Mouse (Mus musculus) heart, adult 9 months (tissue): Measurements from ENCODE around the gene Slc22a23.
"Not testable (repeated sequence)": the region's sequence is repeated elsewhere in the genome, so short reads cannot be mapped to it uniquely, and the experiment has no call there.

ENCODE experiments used
- DNase-seq, 2 experiments: peaks; one replicate each; pipeline ENCODE4 v3.0.0; 2022; ENCODE audit warnings: low spot score in 2 of 2

Slc22a23 gene

DNA sequence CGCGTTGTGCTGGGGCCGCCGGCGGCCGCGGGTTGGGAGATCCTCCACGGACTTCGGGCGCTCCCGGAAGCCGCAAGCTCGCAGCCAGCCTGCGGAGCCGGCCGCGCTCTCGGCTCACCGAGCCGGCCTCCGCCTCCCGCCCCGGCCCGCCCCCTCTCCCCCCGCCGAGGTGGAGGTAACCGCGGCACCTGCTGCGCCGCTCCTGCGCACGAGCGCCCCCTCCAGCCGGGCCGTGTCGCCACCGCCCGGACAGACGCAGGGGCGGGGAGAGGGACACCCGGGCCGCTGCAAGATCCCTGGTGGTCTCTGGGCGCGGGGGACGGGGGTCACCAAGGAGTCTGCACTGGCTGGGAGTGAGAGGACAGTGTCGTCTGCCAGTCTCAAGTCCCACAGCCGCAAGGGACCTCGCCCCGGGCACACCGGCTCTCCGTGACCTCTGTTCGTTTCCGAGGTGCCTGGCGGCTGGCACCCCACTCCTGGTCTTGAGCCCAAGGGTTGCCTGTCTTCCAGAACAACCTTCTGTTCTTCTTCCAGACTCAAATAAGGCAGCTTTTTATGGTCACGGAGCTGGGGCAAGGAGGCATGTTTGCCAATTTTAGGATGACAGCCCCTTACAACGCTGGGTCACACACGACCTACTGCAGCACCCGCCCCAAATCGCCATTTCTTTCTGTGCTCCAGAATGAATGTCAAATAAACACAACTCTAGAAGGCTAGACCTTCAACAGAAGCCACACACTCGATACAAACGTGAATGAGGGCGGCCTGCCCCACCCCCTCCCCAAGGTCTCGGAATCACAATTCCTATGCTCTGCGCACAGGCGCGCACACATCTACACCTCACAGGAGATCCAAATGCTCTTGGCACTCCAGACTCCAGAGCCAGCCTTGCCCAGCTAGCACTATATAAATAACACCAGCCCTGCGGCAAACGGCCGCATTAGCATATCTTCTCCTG is at the start of gene Slc22a23:
Gene Slc22a23 (minus strand): TSS at position 55 of the 958 bp plus-strand sequence.
- peak; percentile 49 to 66 for DNase-seq

DNA sequence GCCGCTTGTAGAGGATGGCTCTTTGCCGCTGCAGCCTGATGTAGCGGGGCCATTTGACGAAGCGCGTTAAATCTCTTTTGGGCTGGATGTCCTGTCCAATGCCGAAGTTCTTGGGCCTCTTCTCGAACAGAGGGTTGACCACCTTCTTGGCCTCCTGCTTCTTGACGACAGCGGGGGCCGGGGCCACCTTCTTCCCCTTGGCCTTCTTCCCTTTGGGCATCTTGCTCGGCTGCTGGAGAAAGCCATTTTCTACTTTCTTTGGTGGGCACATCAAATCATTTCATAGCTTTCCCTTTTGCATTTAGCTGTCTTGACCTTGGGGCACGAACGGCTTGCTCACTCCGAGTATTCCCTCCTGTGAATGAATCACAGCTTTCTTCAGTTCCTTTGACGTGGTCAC is 49.3 kb upstream of the Slc22a23 start:
- not testable (repeated sequence) for DNase-seq

DNA sequence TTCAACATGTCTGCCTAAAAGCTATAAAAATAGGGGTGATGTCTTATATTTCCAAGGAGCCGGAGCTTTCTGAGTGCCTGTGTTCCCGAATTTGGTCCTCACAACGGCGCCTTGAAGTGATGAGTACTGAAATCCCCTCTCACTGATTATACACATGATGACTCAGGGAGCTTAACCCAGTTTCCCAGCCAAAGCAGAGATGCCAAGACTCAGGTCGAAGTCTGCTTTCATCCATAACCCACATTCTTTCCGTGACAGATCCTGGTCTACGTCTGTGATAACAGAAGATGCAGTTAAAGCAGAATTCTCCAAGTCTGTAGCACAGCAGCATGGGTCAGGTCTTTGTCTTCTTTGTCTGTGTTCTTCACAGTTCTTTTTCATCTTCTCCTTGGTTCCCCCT is 47.4 kb upstream of the Slc22a23 start:
- no peak for DNase-seq

DNA sequence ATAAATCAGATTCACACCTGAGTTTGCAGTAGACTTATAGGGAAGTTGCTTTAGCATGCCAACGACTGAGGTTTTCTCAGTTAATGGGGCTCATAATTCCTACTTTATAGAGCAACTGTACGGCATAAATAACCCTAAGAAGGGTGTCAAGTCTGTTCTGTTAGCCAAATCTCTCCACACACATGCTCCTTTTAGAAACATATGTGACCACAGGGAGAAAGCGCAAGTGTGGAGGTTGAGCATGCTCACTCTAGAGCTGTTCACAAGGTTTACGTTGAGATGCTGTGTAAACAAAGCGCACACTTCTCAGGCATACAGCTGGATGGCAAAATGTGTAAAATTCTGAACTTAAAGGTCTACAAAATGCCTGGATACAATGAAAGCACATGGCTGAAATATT is 43.2 kb upstream of the Slc22a23 start:
- no peak for DNase-seq

DNA sequence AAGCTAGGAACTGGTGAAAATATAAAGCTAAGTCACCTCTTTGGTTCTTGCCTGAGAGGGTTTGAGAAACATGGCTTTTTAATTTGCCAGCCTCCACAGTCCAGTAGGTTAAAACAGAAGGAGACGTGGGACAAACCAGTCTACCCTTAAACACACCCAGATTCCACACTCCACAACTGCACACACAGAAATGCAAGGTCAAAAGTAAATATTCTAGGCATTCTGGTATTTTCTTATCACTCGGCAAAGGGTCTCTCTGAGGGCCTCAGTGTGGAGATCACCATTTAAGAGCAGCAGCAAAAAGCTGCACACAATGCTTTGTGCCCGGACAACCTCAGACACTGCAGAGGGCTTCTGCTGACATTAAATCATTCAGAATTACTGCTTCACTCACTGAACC is 38.4 kb upstream of the Slc22a23 start:
- no peak for DNase-seq

DNA sequence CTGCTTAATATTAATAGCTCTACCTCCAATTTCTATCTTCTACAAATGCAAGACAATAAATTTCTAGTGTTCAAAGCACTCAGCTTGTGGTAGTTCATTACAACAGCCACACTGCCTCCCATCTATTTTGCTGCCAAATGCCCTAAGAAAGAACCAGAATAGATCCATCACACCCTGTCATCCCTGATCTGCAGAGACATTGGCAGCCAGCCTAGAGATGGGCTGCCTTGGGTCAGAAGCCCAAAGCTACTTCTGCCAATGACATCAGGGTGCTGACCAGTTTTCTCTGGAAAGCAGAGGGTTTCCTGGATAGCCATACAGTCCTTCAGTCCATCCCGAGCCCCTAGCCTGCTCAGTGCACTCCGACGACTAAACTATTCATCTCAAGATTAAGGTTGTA is 33.9 kb upstream of the Slc22a23 start:
- no peak for DNase-seq

DNA sequence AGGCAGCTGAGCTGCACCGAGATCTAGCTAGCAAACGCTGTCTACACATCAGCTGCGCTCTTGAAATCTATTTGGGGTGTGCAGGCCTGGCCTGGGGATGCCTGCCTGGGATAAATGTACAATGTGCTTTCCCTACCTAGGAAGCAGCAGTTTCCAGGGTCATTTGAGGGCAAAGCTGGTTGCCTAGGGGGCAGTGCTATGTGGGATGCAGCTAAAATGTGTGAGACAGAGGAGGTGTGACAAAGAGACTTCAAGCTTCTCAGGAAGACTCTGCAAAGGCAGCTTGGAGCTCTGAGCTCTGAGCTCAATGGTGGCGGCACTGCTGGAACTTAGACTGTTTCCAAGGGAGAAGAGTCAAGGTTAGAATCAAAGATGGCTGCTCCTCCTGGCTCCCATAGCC is 30.2 kb upstream of the Slc22a23 start:
- no peak for DNase-seq

DNA sequence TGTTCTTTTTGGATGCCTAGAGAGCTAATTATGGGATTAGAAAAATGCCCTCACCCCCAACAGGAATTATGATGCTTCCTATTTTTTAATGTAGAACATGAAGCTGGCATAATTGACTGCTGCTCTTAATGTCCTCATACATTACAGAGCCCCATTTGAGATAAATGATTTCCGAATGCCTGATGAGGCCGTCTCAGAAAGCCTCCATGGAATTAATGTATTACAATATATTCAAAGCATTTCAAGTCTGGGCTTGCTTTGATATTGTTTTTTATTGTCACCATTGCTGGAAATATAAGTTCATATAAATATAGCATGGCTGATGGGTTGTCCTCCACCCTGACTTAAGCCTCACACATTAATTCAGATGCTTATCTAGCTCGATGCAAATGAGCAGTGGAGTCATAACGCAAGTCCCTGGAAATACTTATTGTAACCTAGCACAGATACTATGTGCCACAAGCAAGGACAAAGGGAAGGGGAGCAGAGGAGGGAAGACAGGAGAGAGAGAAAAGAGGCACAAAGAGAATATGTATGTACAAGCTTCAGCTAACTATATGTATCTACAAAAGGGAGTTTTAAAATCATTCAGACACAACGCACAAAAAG is 28.0 kb upstream of the Slc22a23 start:
- no peak for DNase-seq

DNA sequence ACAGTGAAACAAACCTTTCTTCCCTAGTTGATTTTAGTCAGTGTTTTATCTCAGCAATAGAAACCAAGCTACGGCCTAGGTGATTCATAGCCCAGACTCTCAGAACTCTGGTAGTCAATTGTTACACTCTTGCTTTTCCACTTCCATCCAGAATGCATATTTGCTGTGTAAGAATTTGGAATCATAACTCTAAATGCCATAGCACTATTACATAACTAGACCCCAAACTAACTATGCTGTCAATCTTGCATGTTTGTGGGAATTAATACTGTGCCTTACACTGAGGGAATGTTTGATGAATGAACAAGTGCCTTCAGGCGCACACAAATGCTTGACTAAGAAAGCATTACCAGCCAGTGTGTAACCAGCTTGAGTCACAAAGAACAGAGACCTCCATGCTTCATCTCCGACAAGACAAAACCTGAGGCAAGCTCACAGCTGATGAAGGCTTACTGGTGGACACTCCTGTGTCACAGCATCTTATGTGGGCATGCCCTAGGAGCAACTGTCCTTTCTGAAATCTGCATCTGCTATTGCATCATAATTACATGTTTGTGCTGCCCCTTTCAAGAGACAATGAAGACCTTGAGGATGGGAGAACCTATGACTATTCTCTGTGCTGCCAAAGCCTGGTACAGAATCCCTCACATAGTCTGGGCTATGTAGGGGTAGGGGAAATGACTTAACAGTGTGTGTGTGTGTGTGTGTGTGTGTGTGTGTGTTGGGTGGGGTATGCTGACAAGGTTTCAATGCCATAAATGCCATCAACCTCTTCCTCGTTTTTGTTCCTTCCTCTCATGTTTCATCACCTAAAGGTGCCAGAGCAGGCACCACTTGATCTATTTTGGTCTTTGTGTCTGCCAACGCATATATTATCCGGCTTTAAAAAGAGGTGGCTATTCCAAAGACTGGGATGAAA is 27.2 kb upstream of the Slc22a23 start:
- DNase-seq = peak in 1 of 2 experiments; percentile 3

DNA sequence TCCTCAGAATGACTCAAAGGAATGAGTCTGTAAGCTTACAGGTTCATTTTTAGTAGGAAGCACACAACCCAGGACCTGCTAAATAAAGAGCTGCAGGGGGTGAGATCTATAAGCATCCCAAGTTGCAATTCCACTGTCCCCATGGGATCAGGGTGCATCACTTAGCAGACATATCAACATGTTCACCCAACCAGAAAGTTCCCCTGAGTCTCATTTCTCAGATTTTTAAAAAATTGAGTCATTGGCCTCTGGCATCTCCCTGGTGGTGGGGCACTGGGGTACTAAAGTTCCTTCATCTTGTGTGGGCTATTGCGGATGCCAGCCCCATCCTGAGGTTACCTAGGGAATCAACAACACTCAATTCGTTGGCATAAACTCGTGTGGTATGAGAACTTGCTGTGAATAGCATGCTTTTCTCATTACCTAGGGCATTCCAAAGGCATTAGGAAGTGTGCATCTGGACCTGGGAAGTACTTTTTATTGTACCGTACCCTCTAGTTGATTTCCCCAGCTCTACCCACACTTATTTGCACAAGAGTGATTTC is 25.4 kb upstream of the Slc22a23 start:
- DNase-seq = no peak

DNA sequence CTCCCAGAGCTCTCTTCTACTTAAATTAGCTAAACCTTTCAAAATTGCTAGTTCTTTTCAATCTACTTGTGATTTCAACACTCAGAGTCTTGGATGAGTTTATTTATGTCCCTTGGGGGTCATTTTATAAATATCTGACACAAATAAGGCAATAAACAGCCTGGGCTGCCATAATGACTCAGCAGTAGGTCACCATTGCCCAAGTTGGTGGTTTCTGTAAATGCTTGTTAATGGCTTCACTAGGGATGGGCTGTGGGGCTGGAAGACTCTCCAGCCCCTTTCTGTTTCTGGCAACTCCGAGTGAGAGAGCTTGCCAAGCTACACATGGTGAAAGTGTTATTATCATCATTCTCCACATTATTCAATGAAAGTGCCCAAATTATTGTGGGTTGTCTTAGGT is 20.2 kb upstream of the Slc22a23 start:
- DNase-seq = peak in 1 of 2 experiments; percentile 17

DNA sequence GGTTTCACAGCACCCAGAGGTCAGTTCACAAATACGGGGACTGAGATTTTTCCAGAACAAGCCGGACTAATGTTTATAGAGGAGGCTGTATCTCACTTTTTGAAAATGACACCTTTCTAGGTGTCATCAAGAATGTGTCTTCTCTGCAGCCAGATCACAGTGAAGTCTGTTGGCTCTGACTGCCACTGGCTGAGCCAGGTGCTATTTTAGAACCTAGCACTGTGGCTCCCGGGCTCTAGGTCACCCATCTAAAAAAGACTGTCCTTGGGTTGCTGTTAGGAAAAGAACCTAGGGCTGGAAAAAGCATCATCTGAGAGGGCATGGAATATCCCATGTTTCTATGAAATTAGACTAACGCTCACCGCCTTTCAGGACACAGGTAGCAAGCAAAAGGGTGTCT is 10.7 kb upstream of the Slc22a23 start:
- DNase-seq = peak; percentile 32 to 50

DNA sequence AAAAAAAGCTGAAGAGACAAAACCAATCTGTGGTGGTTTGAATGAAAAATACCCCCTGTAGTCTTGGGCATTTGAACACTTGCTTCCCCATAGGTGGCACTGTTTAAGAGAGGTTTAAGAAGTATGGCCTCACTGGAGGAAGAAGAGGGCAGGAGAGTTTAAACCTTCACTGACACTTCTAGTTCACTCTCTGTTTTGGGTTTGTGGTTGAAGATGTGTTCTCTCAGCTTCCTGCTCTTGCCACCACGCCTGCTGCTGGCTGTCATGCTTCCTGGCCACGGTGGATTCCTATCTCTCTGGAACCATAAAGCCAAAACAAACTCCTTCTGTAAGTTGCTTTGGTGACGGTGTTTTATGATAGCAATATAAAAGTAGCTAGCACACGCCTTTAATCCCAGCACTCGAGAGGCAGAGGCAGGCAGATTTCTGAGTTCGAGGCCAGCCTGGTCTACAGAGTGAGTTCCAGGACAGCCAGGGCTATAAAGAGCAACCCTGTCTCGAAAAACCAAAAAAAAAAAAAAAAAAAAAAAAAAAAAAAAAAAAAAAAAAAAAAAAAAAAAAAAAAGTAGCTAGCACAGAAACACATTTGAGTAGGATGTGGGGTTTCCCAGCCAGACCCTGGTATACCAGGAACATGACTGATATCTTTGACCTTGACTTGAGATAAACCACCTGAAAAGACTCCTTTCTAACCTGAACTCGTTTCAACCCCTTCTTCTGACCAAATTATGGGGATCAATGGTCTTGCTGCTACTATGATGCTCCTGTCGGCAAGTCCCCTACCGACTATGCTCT is 10.0 kb upstream of the Slc22a23 start:
- no peak for DNase-seq

DNA sequence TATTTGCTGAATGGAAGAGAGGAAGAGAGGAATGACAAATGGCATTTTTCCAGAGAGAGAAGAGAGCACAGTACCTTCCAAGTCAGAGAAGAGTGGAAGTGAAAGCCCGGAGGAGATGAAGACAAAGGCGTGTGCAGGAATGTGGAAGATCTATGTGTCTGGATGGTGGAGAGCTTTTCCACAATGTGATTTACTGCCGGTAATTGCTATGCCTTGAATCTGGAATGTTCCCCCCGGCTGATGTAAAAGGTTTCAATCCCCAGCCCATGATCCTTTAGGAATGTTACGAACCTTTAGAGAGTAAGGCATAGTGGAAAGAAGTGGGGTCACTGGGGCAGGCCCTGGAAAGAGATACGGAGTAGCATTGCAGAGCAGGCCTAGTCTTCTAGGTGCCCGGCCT is 8.3 kb upstream of the Slc22a23 start:
- DNase-seq = no peak

DNA sequence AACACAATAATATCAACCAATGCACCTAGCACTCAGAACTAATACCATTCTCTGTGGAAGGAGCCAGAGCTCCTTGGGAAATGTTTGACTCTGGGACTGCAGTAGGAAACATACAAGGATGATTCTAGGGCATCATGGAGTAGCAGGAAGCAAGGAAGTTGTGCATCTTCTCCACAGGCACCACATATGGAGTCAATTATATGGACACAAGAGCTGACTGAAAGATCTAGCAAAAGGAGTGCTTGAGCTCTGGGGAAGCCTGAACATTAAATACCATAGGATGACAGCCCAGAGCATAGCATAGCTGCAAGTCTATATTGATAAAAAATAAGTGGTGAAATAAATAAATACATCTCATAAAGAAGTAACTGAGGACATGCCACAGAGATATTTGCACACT is 6.5 kb upstream of the Slc22a23 start:
- no peak for DNase-seq

DNA sequence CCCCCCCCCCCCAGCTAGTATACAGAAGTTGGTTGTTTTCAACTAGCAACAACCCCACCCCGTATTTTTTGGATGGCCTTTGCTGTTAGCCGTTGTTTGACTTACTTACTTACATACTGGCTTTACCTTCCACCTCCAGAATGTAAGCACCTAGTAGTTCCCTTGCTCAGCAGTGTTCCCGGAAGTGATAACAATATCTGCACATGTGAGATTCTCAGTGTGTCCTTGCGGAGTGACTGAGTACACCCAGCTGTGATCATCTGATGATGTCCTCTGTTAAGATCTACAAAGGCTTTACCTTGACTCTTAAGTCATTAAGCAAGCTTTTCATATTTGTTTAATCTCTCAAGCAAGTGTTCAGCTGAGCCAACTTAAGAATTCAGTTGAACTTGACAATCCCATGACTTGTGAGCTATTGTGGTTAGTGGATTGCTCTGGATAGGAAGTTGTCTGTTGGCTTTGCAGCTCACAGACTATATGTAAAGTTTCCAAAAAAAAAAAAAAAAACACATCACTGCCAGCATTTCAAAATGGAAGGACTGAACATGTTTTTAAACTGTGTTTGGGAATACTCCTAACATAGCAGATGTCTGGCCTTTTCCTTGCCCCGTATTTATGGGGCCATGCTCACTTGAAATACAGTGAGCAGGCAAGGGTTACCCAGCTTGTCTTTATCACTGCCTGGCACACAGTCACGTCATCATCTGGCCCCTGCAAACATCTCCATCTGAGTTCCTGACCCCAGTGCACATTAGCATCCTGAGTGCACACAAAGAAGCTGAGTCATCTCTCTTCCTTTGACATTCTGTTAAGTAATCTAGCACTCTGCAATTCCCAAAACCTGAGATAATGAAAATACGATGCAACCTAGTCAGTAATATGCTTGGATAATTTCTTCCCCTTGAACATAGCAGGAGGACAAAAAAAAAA is 3.2 kb upstream of the Slc22a23 start:
- DNase-seq = no peak

DNA sequence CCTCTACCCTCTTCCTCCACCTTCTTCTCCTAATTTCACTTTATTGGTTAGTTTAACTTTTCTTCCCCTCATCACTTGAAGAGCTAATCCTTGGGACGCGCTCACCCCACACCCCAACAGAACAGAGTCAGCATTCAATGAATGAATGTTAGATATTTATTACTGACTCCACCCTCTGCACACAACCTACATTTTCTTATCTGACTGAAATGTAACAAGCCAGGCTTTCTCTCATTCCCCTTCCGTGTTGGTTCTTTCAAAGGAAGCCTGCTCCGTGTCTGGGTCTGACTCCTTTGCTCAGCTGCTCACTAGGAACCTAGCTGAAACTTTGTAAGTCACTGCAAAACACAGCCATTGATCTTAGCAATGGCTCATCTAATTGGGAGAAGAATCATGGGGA is 1.8 kb upstream of the Slc22a23 start:
- no peak for DNase-seq

DNA sequence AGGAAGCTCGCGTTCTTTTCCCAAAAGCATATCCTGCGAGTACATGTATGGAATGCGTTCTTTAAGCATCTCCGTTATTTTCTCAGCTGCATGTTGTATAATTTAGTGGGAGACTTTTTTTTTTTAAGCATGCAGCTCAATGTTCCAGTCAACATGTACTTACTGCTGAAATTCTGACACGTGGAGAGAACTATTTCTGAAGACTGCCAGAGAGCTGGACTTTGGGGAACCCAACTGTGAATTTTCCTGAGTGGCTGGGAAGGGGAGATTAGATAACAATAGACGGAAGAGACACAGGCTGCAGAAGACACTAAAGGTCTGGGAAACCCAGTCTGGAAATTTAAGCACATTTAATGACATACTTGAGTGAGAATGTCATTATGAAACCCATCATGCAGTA is 1.3 kb upstream of the Slc22a23 start:
- DNase-seq = no peak

DNA sequence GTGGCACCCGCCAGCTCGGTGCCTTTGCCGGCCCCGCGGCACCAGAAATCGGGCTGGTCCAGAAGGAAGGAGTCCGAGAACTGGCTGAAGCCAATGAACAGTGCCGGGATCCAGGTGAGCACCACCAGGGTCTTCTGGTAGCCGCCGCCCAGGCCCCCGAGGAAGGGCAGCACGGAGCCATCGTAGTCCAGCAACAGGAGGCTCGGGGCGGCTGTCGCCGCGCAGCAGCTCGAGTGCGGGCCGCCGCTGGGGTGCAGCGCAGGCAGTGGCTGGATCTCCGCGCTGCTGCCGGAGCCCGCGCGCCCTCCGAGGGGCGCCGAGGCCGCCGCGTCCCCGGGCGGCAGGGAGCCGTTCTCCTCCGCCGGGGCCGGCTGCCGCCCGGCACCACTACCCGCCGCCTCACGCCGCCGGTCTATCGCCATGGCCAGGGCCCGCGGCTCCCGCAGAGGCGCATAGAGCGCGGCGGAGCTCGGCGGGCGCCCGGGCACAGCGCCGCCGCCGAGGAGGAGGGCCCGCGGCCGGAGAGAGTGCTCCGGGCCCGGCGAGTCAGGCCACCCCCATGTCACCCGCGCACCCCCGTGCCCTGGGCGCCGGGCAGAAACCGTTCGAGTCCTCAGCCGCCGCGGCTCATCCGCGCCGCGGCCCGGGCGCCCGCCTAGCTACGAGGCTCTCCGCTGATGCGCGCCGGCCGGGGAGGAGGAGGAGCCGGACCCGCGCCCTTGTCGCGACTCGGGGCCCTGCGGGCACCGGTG is 430 bp downstream of the Slc22a23 start:
- no peak for DNase-seq
